Mouse (Mus musculus): Measurements from ENCODE around the gene Zdhhc19. TPM values are rescaled to one million over a fixed set of nuclear protein-coding genes. Genes with fewer than 3 reads are reported as not detected.

Gene Zdhhc19
- total and polyA plus RNA-seq, 2 experiments from 2014 or later: not detected

DNA sequence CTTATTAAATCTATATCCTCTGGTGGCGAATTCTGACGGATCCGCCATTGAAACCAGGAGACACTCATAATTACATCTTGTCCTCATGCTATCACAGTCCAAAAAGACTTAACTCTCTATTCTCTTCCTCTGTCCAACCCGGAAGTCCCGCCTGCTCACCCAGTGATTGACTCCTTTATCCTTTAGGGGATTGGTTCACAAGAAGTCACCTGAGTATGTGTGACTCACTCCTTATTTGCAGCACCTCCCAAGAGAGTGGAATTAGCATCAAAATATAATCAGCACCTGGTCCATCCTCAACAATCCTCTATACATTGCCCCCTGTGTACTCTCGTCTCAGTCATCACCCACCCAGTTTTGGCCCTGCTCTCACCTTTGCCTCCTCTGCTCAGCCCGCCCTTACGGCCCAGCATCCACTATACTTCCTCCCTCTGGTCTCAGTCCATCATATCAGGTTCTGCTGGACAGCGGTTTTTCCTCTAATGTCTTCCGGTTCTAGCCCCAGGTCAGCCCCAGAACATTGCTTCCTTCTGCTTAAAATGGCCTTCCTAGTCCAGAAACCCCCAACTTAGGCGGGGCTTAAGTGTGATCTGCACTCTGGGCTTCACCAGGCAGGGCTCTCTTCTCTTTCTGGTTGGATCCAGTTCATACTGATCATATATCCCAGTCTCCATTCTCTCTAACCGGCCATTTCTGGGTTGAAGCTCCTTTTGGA, 6.7 kb downstream of the Zdhhc19 start:
- Histone ChIP-seq H3K4me3 (ENCODE audit: low read depth, low read length) (no peak overlapping the region), H3K27me3 (ENCODE audit: insufficient read depth, low read length) (no peaks in the 10 kb centered on the region), H3K9ac (no peak overlapping the region), H3K36me3 (ENCODE audit: insufficient read depth) (no peaks in the 10 kb centered on the region), H3K4me1 (ENCODE audit: insufficient read depth) (no peaks in the 10 kb centered on the region), H3K4me2 (ENCODE audit: low read depth) (no peak overlapping the region), H3K9me3 (ENCODE audit: low read length) (no peaks in the 10 kb centered on the region), H3K27ac (ENCODE audit: low read depth, low read length) (no peak overlapping the region)
- ATAC-seq (no peak), DNase-seq (no peak)
- 90% methylated on average over 12 of the region's 12 CpGs for WGBS
- TF ChIP-seq CTCF (IDR thresholded peaks at IDR 0.05; ENCODE audit: low read depth): no peak

DNA sequence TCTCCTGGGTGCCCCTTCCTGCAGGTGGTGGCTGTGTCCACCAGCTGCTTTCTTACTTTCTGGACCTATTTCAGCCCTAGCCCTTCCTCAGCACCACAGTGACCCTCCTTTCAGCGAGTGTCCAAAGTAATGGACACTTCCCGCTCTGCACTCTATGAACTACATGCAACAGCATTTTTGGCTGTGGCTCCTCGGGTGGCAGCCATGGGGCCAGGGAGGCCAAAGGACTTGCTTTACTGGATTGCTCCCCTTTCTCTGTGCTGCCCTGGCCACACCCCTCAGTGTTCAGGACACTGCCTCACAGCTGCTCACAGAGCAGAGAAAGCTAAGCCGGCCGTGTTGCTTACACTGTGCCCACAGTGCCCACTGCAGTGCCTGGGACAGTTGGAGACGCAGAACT, 7.6 kb downstream of the Zdhhc19 start:
- H3K27ac ChIP-seq (ENCODE audit: low read depth, low read length): no peak overlapping the region
- no peaks in the 10 kb centered on the region for H3K36me3 ChIP-seq (ENCODE audit: insufficient read depth)
- no peak overlapping the region for H3K9ac ChIP-seq
- H3K4me3 ChIP-seq (ENCODE audit: low read depth, low read length): no peak overlapping the region
- no peaks in the 10 kb centered on the region for H3K4me1 ChIP-seq (ENCODE audit: insufficient read depth)
- DNase-seq (no peak), ATAC-seq (no peak)
- no peaks in the 10 kb centered on the region for H3K27me3 ChIP-seq (ENCODE audit: insufficient read depth, low read length)
- no peak overlapping the region for H3K4me2 ChIP-seq (ENCODE audit: low read depth)
- 67% methylated on average over 6 of the region's 6 CpGs for WGBS
- H3K9me3 ChIP-seq (ENCODE audit: low read length): no peaks in the 10 kb centered on the region
- TF ChIP-seq CTCF (IDR thresholded peaks at IDR 0.05; ENCODE audit: low read depth): no peak

DNA sequence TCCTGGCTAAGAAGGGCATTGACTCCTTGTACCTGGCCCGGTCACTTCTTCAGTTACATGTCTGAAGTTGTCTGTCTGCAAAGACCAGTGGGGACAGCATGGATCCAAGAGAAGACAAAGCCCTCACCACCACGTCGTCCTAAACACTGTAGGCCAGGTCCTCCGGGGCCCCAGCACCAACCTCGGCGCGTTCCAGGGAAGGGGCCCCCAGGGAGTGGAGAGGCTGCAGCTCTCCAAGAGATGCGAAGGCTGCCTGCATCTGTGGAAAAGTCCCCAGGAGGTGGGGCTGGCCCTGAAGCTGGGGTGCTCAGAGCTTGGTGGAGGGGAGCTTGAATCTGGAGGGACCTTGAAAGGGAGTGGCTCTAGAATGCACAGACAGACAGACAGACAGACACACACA, 10.2 kb downstream of the Zdhhc19 start:
- no peak for ATAC-seq
- Histone ChIP-seq H3K4me1 (ENCODE audit: insufficient read depth) (no peaks in the 10 kb centered on the region), H3K27ac (ENCODE audit: low read depth, low read length) (no peak overlapping the region), H3K4me2 (ENCODE audit: low read depth) (no peak overlapping the region), H3K36me3 (ENCODE audit: insufficient read depth) (no peaks in the 10 kb centered on the region), H3K4me3 (ENCODE audit: low read depth, low read length) (no peak overlapping the region), H3K9ac (no peak overlapping the region), H3K9me3 (ENCODE audit: low read length) (no peaks in the 10 kb centered on the region), H3K27me3 (ENCODE audit: insufficient read depth, low read length) (no peaks in the 10 kb centered on the region)
- TF ChIP-seq CTCF (IDR thresholded peaks at IDR 0.05; ENCODE audit: low read depth): no peak
- WGBS: 78% methylated on average over 8 of the region's 8 CpGs
- DNase-seq: no peak

DNA sequence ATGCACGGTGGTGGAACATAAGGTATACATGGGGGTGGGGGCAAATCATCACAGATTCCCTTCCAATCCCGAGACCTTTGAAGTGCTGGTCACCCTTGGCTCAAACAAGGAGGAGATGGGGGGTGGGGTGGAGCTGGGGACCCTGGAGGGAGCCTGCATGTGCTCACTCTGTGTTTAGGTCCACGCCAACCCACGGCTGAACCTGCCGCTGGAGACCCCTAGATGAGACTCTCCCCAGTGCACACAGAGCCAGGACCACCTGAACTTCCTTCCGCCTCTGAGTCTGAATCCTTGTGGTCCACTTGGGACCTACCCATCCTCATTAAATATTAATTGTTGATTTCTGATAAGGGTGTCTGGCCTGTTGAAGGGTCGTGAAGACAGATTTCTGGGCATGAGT, 10.8 kb downstream of the Zdhhc19 start:
- WGBS: 84% methylated on average over 7 of the region's 7 CpGs
- no peaks in the 10 kb centered on the region for H3K27me3 ChIP-seq (ENCODE audit: insufficient read depth, low read length)
- no peaks in the 10 kb centered on the region for H3K4me1 ChIP-seq (ENCODE audit: insufficient read depth)
- no peaks in the 10 kb centered on the region for H3K36me3 ChIP-seq (ENCODE audit: insufficient read depth)
- no peaks in the 10 kb centered on the region for H3K9me3 ChIP-seq (ENCODE audit: low read length)
- DNase-seq (no peak), ATAC-seq (no peak)
- no peak overlapping the region for H3K27ac ChIP-seq (ENCODE audit: low read depth, low read length)
- TF ChIP-seq CTCF (IDR thresholded peaks at IDR 0.05; ENCODE audit: low read depth): no peak
- no peak overlapping the region for H3K9ac ChIP-seq
- no peak overlapping the region for H3K4me2 ChIP-seq (ENCODE audit: low read depth)
- no peak overlapping the region for H3K4me3 ChIP-seq (ENCODE audit: low read depth, low read length)

DNA sequence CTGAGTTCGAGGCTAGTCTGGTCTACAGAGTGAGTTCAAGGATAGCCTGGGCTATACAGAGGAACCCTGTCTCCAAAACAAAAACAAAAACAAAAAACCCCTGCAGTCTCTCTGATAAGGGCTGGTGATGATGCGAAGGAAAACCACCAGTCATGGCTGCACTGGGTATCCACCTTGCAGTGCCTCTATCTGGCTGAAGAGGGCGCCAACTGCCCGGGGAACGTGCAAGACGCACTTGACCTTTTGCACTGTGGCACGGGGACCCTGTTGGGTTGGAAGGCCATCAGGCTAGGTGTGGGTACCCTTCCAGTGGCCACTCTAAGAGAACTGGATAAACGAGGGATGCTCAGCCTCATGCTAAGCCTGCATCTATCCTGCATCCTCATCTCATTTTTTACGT, 11.3 kb downstream of the Zdhhc19 start:
- TF ChIP-seq CTCF (IDR thresholded peaks at IDR 0.05; ENCODE audit: low read depth): peak; percentile 75
- H3K36me3 ChIP-seq (ENCODE audit: insufficient read depth): no peaks in the 10 kb centered on the region
- H3K9me3 ChIP-seq (ENCODE audit: low read length): no peaks in the 10 kb centered on the region
- H3K9ac ChIP-seq: no peak overlapping the region
- no peaks in the 10 kb centered on the region for H3K4me1 ChIP-seq (ENCODE audit: insufficient read depth)
- no peak overlapping the region for H3K27ac ChIP-seq (ENCODE audit: low read depth, low read length)
- H3K27me3 ChIP-seq (ENCODE audit: insufficient read depth, low read length): no peaks in the 10 kb centered on the region
- ATAC-seq (0 out of 2 replicates have a peak, but pooled peaks have one; percentile 27), DNase-seq (no peak)
- 24% methylated on average over 9 of the region's 9 CpGs for WGBS
- H3K4me2 ChIP-seq (ENCODE audit: low read depth): no peak overlapping the region
- no peak overlapping the region for H3K4me3 ChIP-seq (ENCODE audit: low read depth, low read length)

DNA sequence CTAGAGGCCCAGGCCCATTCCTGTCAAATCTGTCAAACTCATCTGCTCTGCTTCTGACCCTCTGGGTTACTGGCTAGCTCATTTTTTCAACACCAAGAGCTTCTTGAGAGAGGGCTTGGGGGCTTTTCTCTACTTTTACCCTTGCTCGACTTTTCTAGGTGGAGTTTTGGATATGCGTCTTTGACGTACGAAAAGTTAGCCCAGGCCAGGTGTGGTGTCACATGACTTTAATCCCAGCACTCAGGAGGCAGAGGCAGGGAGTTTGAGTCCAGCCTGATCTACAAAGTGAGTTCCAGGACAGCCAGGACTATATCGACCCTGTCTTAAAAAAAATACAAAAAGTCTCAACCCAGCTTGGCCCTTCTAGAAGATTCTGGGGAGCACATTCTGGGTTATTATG, 12.0 kb downstream of the Zdhhc19 start:
- no peak overlapping the region for H3K27ac ChIP-seq (ENCODE audit: low read depth, low read length)
- DNase-seq (no peak), ATAC-seq (no peak)
- WGBS: 91% methylated on average over 5 of the region's 5 CpGs
- no peak overlapping the region for H3K9ac ChIP-seq
- no peak overlapping the region for H3K4me3 ChIP-seq (ENCODE audit: low read depth, low read length)
- H3K4me1 ChIP-seq (ENCODE audit: insufficient read depth): no peaks in the 10 kb centered on the region
- H3K36me3 ChIP-seq (ENCODE audit: insufficient read depth): no peaks in the 10 kb centered on the region
- no peak overlapping the region for H3K4me2 ChIP-seq (ENCODE audit: low read depth)
- no peaks in the 10 kb centered on the region for H3K27me3 ChIP-seq (ENCODE audit: insufficient read depth, low read length)
- no peak for TF ChIP-seq CTCF (IDR thresholded peaks at IDR 0.05; ENCODE audit: low read depth)
- H3K9me3 ChIP-seq (ENCODE audit: low read length): no peaks in the 10 kb centered on the region

DNA sequence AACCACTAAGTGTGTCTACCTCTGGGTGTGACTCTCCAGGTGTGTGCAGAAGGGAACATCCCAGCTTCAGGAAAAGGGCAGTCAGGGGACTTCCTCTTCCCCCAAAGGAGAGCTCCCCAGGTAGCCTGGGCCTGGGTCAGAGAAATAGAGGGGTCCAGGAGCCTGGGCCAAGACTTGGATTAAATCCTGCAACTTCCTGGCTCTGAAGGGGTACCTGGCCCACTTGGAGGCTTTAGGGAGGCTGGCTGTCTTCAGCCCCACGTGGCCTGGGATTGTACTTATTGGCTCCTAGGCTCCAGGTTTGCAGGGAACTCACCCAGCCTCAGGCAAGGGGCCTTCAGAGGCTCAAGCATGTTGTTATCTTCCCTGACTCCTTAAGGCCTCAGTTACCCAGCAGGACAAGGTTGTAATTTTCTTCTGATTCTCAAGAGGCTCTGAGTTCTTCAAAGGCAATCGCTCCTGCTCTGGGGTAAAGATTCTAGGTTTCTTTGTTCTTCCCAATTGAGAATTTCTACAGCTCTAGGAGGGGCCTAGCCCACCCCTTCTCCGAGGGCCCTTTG, 12.5 kb downstream of the Zdhhc19 start:
- no peak overlapping the region for H3K4me3 ChIP-seq (ENCODE audit: low read depth, low read length)
- H3K36me3 ChIP-seq (ENCODE audit: insufficient read depth): no peaks in the 10 kb centered on the region
- TF ChIP-seq CTCF (IDR thresholded peaks at IDR 0.05; ENCODE audit: low read depth): no peak
- ATAC-seq (no peak), DNase-seq (no peak)
- no peaks in the 10 kb centered on the region for H3K9me3 ChIP-seq (ENCODE audit: low read length)
- H3K4me2 ChIP-seq (ENCODE audit: low read depth): no peak overlapping the region
- no peak overlapping the region for H3K27ac ChIP-seq (ENCODE audit: low read depth, low read length)
- H3K9ac ChIP-seq: no peak overlapping the region
- WGBS: 23% methylated on average over 3 of the region's 3 CpGs
- H3K27me3 ChIP-seq (ENCODE audit: insufficient read depth, low read length): no peaks in the 10 kb centered on the region
- no peaks in the 10 kb centered on the region for H3K4me1 ChIP-seq (ENCODE audit: insufficient read depth)
